Mouse (Mus musculus) erythroblast, embryonic 14.5 days (primary cell): Measurements from ENCODE around the gene Gas2.

Experiments used
- GATA1 ChIP-seq: IDR thresholded peaks from 2 replicates; pipeline ENCODE4 v1.6.1; 2012; ENCODE audit warnings: low read length, inconsistent platforms, mixed read lengths
- TAL1 ChIP-seq: IDR thresholded peaks from 3 replicates; pipeline ENCODE4 v1.6.1; 2012; ENCODE audit warnings: low read length, inconsistent platforms, mixed read lengths

DNA sequence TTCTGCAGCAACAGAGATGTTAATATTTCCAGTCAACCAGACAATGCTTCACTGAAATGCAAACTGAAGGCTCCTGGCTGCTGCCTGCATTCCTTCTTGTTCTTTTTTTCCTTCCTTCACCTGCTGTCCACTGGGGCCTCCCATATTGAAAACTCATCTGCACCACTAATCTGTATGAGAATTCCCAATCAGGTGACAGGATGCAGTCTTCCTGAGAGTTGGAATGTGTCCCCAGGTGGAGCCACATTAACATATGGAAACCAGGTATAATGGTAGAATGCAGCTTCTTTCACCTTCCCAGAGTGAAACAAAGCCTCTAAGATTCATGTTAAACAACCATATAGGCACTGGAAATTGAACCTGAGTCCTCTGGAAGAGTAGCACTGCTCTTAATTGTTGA is 96.0 kb downstream of the Gas2 start:
- TF ChIP-seq TAL1 (no peak), GATA1 (no peak)
